Mouse (Mus musculus): ENCODE results near the gene Fam57a. TPM values are rescaled to one million over a fixed set of nuclear protein-coding genes. Genes with fewer than 3 reads are reported as not detected.
A peak's percentile ranks its signal among the peaks of the same experiment; 100 is the strongest.
"Not testable (repeated sequence)": the region's sequence is repeated elsewhere in the genome, so short reads cannot be mapped to it uniquely, and the experiment has no call there.

Gene Fam57a
- total RNA-seq, 2 experiments from 2014 or later: 18.6 to 22.0 TPM

DNA sequence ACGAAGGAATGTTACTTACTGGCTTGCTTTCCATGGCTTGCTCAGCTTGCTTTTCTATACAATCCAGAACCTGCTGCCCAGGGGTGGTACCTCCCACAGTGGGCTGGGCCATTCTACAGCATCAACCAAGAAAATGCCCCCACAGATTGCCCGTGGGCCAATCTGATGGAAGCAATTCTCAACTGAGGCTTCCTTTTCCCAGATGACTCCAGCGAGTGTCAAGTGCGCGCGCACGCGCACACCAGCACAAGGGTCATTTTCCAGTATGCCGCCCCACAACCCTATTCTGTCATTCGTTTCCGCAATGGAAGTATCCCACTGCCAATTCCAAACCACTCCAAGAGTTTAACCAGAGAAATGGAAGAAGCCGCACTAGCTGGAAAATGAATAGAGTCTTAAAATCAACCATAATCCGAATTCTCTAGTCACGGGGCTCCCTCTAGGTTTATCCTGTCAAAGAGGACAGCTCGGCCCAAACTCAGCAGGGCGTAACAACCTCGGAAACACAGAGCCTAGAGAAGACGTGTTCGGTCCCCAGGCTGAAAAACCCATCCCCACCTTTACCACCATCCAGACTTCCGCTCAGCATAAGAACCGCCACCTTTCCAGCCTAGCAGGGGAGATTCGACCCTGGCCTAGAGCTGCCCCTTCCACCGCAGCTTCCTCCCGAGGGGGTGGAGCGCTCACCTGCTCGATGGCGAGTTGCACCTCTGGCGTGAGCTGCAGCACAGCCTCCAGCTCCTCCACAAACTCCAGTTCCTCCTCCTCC is 561 bp upstream of the Fam57a start:
- DNase-seq (ENCODE audit: extremely low spot score in 1 of 2, low spot score in 1 of 2): peak in 1 of 2 experiments; percentile 41

DNA sequence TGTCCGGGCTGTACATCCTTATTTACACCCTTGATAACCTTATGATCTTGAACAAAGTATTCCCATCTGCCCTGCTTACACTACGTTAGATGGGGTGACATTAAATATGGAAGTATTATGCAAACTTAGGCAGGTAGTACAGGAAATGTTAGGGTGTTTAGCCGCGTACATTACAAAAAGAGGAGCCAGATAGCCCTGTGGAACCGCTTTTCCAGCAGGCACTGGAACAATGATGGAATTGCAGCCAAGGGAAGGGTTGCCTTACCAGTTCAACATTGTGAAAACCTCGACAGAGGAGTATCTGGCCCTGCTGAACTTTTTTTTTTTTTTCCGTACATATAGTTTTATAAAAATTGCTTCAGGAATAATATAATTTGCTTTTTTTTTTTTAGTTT is 672 bp downstream of the Fam57a start:
- DNase-seq (ENCODE audit: extremely low spot score in 1 of 2, low spot score in 1 of 2): no peak

- no peak for DNase-seq (ENCODE audit: extremely low spot score in 1 of 2, low spot score in 1 of 2)
Measured at GRCm38 (mm10) chr11:76183745-76184144, 4.3 kb downstream of the Fam57a start.

DNA sequence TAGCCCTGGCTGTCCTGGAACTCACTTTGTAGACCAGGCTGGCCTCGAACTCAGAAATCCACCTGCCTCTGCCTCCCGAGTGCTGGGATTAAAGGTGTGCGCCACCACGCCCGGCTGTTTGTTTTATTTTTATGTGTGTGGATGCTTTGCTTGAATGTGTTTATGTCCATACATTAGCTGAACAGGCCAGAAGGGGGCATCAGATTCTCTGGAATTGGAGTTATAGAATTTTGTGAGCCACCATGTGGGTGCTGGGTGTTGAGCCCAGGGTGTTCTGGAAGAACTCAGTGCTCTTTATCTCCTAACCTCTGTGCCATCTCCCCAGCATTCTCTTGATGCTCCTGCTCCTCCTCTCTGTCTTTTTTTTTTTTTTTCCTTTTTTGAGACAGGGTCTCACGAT is 7.4 kb downstream of the Fam57a start:
- no peak for DNase-seq (ENCODE audit: extremely low spot score in 1 of 2, low spot score in 1 of 2)

DNA sequence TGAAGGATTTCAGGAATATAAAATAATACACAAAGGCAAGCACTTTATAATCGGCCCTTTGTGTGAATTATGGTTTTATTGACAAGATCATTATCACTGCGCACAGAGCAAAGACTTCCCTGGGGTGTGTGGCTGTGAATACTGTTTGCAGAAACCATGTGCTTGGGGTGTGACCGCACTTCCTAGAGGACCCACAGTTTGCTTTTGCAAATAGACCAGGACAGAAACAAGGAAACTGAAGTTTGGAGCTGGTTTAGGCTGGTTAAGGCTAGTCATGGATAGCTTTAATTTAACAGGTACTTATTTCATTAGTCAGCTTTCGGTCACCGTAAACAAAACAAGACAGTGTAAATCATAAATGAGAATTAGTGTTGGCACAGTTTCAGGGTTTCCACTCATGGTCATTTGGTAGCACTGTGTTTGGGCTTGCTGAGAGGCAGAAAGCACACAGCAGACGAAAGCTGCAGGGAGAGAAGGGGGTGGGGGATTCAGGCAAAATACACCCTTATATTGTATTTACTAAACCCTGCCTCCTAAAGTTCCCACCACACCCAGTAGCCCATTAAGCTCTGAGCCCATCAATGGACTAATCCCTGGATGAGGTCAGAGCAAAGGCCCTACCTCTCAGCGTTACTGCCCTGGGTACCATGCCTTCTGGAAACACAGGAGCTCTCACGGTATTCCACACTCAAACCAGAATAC is 17.0 kb downstream of the Fam57a start:
- DNase-seq (ENCODE audit: extremely low spot score in 1 of 2, low spot score in 1 of 2): no peak

- no peak for DNase-seq (ENCODE audit: extremely low spot score in 1 of 2, low spot score in 1 of 2)
Measured at GRCm38 (mm10) chr11:76196977-76197469, 17.6 kb downstream of the Fam57a start.

GRCm38 (mm10) chr11:76201761-76202674 is 22.5 kb downstream of the Fam57a start:
- peak; percentile 69 to 75 for DNase-seq (ENCODE audit: extremely low spot score in 1 of 2, low spot score in 1 of 2)

- DNase-seq (ENCODE audit: extremely low spot score in 1 of 2, low spot score in 1 of 2): no peak
Measured at GRCm38 (mm10) chr11:76206793-76207192, 27.3 kb downstream of the Fam57a start.

DNA sequence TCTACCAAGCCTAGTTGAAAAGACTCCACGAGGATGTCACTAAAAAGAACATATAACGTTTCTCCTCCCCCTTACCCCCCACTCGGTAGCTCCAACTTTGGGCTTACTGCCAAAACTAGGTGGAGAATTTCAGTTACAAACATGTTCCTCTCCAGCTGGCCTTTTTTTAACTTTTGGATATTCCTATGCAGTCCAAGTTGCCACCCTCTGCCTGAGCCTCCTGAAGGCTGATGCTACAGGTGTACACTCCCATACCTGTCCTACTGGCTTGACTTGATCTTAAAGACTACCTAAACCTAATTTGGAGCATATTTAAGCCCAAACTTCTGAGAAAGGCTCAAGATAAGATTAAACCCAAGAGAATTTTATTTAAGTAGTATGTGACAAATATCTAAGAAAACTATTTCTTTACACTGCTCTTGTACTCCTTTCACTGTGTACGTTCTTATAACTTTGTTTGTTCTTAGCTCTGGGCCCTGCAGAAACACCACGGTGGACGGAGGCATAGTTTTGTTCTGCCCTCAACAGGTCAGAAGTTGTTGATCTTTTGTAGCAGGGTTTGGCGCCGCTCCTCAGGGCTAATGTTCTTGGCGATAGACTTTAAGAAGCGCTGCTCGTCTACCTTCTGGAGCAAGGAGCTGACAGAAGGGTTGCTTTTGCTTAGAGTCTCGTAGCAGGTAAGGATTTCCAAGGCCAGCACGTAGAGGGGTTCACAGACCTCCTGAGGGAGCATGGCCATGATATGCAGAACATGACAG is 30.9 kb downstream of the Fam57a start:
- no peak for DNase-seq (ENCODE audit: extremely low spot score in 1 of 2, low spot score in 1 of 2)

GRCm38 (mm10) chr11:76211595-76211994 is 32.1 kb downstream of the Fam57a start:
- DNase-seq (ENCODE audit: extremely low spot score in 1 of 2, low spot score in 1 of 2): not testable (repeated sequence)

DNA sequence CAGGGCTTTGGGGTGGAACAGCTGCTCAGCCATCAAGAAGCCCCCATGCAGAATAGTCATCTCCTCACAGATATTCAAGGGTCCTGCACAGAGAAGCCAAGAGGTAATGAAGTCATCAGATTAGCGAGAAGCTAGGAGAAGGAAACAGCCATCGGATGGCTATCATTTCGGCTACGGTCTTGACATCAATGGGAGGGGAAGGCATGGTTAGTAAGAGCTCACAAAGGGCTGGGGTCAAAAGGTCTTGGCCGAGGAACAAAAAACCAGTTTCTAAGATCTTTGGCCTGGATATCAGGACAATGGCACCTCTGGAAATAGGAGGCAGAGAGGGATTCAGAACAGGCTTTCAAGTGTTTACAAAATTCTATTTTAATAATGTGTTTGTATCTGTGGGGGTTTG is 34.4 kb downstream of the Fam57a start:
- DNase-seq (ENCODE audit: extremely low spot score in 1 of 2, low spot score in 1 of 2): no peak

DNA sequence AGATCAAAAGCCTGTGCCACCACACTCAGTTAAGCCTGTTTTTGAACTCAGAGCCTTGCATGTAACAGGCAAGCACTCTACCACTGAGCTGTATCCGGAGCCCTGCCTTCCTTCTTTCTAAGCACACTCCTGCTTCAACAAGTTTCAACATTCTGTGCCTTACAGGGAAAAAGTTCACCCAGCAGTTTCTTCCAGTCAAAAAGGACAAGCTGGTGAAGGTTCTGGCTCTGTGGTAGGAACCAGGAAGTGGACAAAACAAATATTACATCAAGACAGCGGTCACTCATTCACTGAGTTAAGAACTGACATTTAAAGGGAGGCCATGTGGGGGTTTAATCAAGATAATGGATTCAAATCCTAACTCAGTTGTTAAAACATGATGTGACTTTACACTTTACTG is 35.5 kb downstream of the Fam57a start:
- DNase-seq (ENCODE audit: extremely low spot score in 1 of 2, low spot score in 1 of 2): no peak

- DNase-seq (ENCODE audit: extremely low spot score in 1 of 2, low spot score in 1 of 2): no peak
Measured at GRCm38 (mm10) chr11:76216049-76216540, 36.6 kb downstream of the Fam57a start.

GRCm38 (mm10) chr11:76216681-76217389 is 37.4 kb downstream of the Fam57a start:
- DNase-seq (ENCODE audit: extremely low spot score in 1 of 2, low spot score in 1 of 2): peak in 1 of 2 experiments; percentile 27

GRCm38 (mm10) chr11:76217390-76217800 is 37.9 kb downstream of the Fam57a start, which contains the start of the genes Dbil5 and Gemin4:
TSS of gene Dbil5 (plus strand) at chr11:76217608.
TSS of gene Gemin4 (minus strand) at chr11:76217664.
- DNase-seq (ENCODE audit: extremely low spot score in 1 of 2, low spot score in 1 of 2): peak; percentile 95 to 98

DNA sequence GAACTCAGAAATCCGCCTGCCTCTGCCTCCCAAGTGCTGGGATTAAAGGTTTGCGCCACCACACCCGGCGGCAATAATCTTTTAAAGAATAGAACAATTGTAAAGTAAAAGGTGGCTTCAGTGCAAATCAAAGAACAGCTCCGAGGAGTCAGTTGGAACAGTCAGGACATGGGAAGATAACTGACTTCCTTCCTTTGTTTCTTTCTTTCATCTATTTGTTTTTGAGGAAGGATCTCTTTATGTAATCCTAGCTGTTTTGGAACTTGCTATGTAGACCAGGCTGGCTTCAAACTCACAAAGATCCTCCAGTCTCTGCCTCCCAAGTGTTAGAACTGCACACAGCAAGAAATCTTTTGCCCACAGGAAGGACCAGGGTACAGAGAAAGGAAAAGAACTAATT is 45.2 kb downstream of the Fam57a start:
- DNase-seq (ENCODE audit: extremely low spot score in 1 of 2, low spot score in 1 of 2): no peak

DNA sequence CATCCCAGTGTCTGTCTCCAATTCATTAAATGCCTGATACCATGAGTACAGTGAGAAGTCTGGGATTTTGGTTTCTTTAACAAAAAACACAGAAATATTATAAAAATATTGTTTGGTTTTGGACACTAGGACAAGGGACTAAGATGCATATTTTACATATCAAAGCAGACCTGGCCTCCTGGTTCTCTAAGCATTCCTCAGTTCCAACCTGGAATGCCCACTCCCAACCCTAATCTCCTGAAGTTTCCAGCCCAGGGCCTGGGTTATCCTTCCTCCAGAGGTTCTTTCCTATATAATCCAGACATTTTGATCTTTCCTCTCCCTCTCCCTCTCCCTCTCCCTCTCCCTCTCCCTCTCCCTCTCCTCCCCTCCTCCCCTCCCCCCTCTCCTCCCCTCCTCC is 45.6 kb downstream of the Fam57a start:
- DNase-seq (ENCODE audit: extremely low spot score in 1 of 2, low spot score in 1 of 2): no peak

- DNase-seq (ENCODE audit: extremely low spot score in 1 of 2, low spot score in 1 of 2): no peak
Measured at GRCm38 (mm10) chr11:76236136-76236535, 56.7 kb downstream of the Fam57a start.

DNA sequence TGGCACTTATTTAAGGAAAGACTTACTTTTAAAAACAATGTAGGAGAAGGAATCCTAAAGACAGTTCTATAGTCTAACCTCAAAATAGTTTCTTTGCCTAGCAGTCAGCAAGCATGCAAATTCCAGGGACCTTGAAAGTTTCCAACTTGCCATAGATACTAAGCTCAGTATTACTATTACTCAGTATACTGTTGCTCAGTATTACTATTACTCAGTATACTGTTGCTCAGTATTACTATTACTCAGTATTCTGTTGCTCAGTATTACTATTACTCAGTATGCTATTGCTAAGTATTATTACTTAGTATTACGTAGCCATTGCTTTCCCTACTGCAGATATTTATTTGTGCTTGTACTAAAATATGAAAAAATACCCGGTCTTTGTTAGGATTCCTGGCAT is 60.3 kb downstream of the Fam57a start:
- no peak for DNase-seq (ENCODE audit: extremely low spot score in 1 of 2, low spot score in 1 of 2)

All from layer of hippocampus, postnatal 25 days (tissue).